Comparison of ENCODE assay signal across 8 mouse cellular contexts in the genomic region with DNA sequence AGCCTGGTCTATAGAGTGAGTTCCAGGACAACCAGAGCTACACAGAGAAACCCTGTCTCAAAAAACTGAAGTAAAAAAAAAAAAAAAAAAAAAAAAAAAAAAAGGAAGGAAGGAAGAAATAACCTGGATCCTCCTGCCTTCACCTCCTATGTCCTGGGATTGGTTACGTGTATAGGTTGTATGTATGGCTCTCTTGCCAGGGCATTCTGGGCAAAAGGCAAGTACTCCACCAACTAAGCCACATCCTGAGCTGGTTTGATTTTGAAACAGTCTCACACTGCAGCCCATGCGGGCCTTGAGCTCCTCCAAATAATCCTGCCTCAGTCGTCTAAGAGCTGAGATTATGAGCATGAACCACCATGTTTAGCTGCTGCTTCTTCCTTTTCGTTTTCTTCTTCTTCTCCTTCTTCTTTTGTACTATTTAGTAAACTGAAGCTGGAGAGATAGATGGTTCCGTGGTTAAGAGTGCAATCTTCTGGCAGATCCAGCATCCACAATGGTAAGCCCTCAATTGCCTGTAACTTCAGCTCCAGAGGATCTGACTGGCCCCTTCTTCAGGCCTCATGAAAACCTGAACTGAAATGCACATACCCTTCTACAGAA. TPM values are rescaled to one million over a fixed set of nuclear protein-coding genes. Genes with fewer than 3 reads are reported as not detected.
A peak's percentile ranks its signal among the peaks of the same experiment; 100 is the strongest.
DNase-seq lines count a peak whose midpoint lies in the region; ATAC-seq and TF ChIP-seq lines count a peak whose summit lies in the region.

No protein-coding gene starts in this region.

- peak overlapping the region; percentile 66 for H3K4me2 ChIP-seq in lung, embryonic 14.5 days
- no peak overlapping the region; the same call in 1 of the 2 replicates for H3K4me2 ChIP-seq in embryonic facial prominence, embryonic 11.5 days (ENCODE audit: low read depth, low read length)
- peak overlapping the region; percentile 80; the same call in 1 of the 2 replicates for H3K4me2 ChIP-seq in intestine, embryonic 16.5 days (ENCODE audit: low read depth, low read length)
- H3K4me2 ChIP-seq in neural tube, embryonic 15.5 days, result peak overlapping the region; percentile 73

- no peak for TF ChIP-seq CTCF in lung, embryonic 14.5 days (IDR thresholded peaks at IDR 0.05; ENCODE audit: low read depth)

- DNase-seq in lung, embryonic 14.5 days, result no peak
- no peak for DNase-seq in lung, postnatal 14 days
- DNase-seq in embryonic facial prominence, embryonic 11.5 days (ENCODE audit: low spot score), result no peak
- DNase-seq in layer of hippocampus, adult 9-11 months, result no peak
- no peak for DNase-seq in embryo, embryonic 10 days (ENCODE audit: low spot score)
- no peak for DNase-seq in testis, postnatal 10 days (ENCODE audit: low spot score)

- H3K9ac ChIP-seq in lung, embryonic 14.5 days, result peak overlapping the region; percentile 97
- no peak overlapping the region; the same call in 1 of the 2 replicates for H3K9ac ChIP-seq in embryonic facial prominence, embryonic 11.5 days (replicated peaks; ENCODE audit: low read length)
- H3K9ac ChIP-seq in intestine, embryonic 16.5 days (ENCODE audit: low read depth, low read length), result peak overlapping the region; percentile 96
- peak overlapping the region; percentile 95 for H3K9ac ChIP-seq in neural tube, embryonic 15.5 days (replicated peaks)

- H3K9me3 ChIP-seq in lung, embryonic 14.5 days (ENCODE audit: low read depth, low read length), result no peaks in the 10 kb centered on the region
- H3K9me3 ChIP-seq in embryonic facial prominence, embryonic 11.5 days (replicated peaks; ENCODE audit: control insufficient read depth, low read length), result no peaks in the 10 kb centered on the region
- H3K9me3 ChIP-seq in intestine, embryonic 16.5 days (ENCODE audit: control insufficient read depth, low read length), result no peaks in the 10 kb centered on the region
- no peaks in the 10 kb centered on the region for H3K9me3 ChIP-seq in neural tube, embryonic 15.5 days (replicated peaks)

- H3K36me3 ChIP-seq in lung, embryonic 14.5 days (ENCODE audit: insufficient read depth), result peaks cover 26% of the 10 kb centered on the region
- peaks cover 6% of the 10 kb centered on the region for H3K36me3 ChIP-seq in embryonic facial prominence, embryonic 11.5 days (replicated peaks; ENCODE audit: control insufficient read depth, insufficient read depth, low read depth, low read length)
- peaks cover 4% of the 10 kb centered on the region for H3K36me3 ChIP-seq in intestine, embryonic 16.5 days (ENCODE audit: control insufficient read depth, insufficient read depth, low read length)
- H3K36me3 ChIP-seq in neural tube, embryonic 15.5 days, result peaks cover 17% of the 10 kb centered on the region

- H3K4me1 ChIP-seq in lung, embryonic 14.5 days (ENCODE audit: insufficient read depth), result no peaks in the 10 kb centered on the region
- H3K4me1 ChIP-seq in embryonic facial prominence, embryonic 11.5 days (ENCODE audit: control insufficient read depth, insufficient read depth, low read length), result peaks cover 2% of the 10 kb centered on the region; the same call in 1 of the 2 replicates
- peaks cover 28% of the 10 kb centered on the region for H3K4me1 ChIP-seq in intestine, embryonic 16.5 days (ENCODE audit: control insufficient read depth, insufficient read depth, low read length)
- H3K4me1 ChIP-seq in neural tube, embryonic 15.5 days, result peaks cover 41% of the 10 kb centered on the region

- peaks cover 3% of the 10 kb centered on the region for H3K27me3 ChIP-seq in lung, embryonic 14.5 days (ENCODE audit: insufficient read depth, low read length)
- no peaks in the 10 kb centered on the region; the same call in 1 of the 2 replicates for H3K27me3 ChIP-seq in embryonic facial prominence, embryonic 11.5 days (ENCODE audit: control insufficient read depth, insufficient read depth, low read length)
- H3K27me3 ChIP-seq in intestine, embryonic 16.5 days (replicated peaks; ENCODE audit: control insufficient read depth, insufficient read depth, low read length), result no peaks in the 10 kb centered on the region
- H3K27me3 ChIP-seq in neural tube, embryonic 15.5 days (replicated peaks), result no peaks in the 10 kb centered on the region

- WGBS in lung, embryonic 14.5 days, result 71% methylated on average over 5 of the region's 5 CpGs
- 77% methylated on average over 5 of the region's 5 CpGs for WGBS in embryonic facial prominence, embryonic 11.5 days
- WGBS in intestine, embryonic 16.5 days, result 76% methylated on average over 5 of the region's 5 CpGs
- 83% methylated on average over 5 of the region's 5 CpGs for WGBS in neural tube, embryonic 15.5 days

- no peak overlapping the region for H3K27ac ChIP-seq in lung, embryonic 14.5 days (ENCODE audit: low read depth)
- H3K27ac ChIP-seq in embryonic facial prominence, embryonic 11.5 days (replicated peaks; ENCODE audit: low read depth, low read length), result no peak overlapping the region
- no peak overlapping the region for H3K27ac ChIP-seq in intestine, embryonic 16.5 days (ENCODE audit: low read length)
- H3K27ac ChIP-seq in neural tube, embryonic 15.5 days (replicated peaks), result peak overlapping the region; percentile 97

- H3K4me3 ChIP-seq in lung, embryonic 14.5 days (ENCODE audit: low read depth, low read length), result peak overlapping the region; percentile 93
- H3K4me3 ChIP-seq in embryonic facial prominence, embryonic 11.5 days (ENCODE audit: low read depth, low read length), result peak overlapping the region; percentile 78
- H3K4me3 ChIP-seq in intestine, embryonic 16.5 days (ENCODE audit: low read length), result peak overlapping the region; percentile 91
- H3K4me3 ChIP-seq in neural tube, embryonic 15.5 days (replicated peaks), result peak overlapping the region; percentile 94

- ATAC-seq in lung, embryonic 14.5 days (ENCODE audit: insufficient read depth), result no peak
- ATAC-seq in embryonic facial prominence, embryonic 11.5 days (replicated peaks; ENCODE audit: insufficient number of reproducible peaks, low FRiP score, low TSS enrichment, low read depth), result no peak
- ATAC-seq in intestine, embryonic 16.5 days, result no peak
- ATAC-seq in neural tube, embryonic 15.5 days (ENCODE audit: low FRiP score), result no peak

RNA-seq across cellular contexts. Expression of gene Clk2, which starts 0.9 kb away (rescaled TPM):
- 26.1 and 26.4 TPM in 2 replicates for polyA plus RNA-seq in lung, embryonic 14.5 days (2014; fragmentation: Nextera tagmentation; extraction: Ambion mirVana)
- polyA plus RNA-seq in embryonic facial prominence, embryonic 11.5 days (2014; fragmentation: Nextera tagmentation; extraction: Ambion mirVana), result 28.2 and 28.5 TPM in 2 replicates
- 17.3 and 18.0 TPM in 2 replicates for polyA plus RNA-seq in intestine, embryonic 16.5 days (2015; fragmentation: Nextera tagmentation; extraction: Ambion mirVana)
- polyA plus RNA-seq in neural tube, embryonic 15.5 days (2015; fragmentation: Nextera tagmentation; extraction: Ambion mirVana), result 20.2 and 22.5 TPM in 2 replicates

RNA-seq across cellular contexts. Expression of gene Hcn3, which starts 3.7 kb away (rescaled TPM):
- 0.47 and 0.61 TPM in 2 replicates for polyA plus RNA-seq in lung, embryonic 14.5 days (2014; fragmentation: Nextera tagmentation; extraction: Ambion mirVana)
- polyA plus RNA-seq in embryonic facial prominence, embryonic 11.5 days (2014; fragmentation: Nextera tagmentation; extraction: Ambion mirVana), result 1.2 and 2.4 TPM in 2 replicates
- 2.0 TPM in 2 replicates for polyA plus RNA-seq in intestine, embryonic 16.5 days (2015; fragmentation: Nextera tagmentation; extraction: Ambion mirVana)
- 44.8 and 59.3 TPM in 2 replicates for polyA plus RNA-seq in neural tube, embryonic 15.5 days (2015; fragmentation: Nextera tagmentation; extraction: Ambion mirVana)

RNA-seq across cellular contexts. Expression of gene Scamp3, which starts 13.5 kb away (rescaled TPM):
- polyA plus RNA-seq in lung, embryonic 14.5 days (2014; fragmentation: Nextera tagmentation; extraction: Ambion mirVana), result 90.2 and 98.9 TPM in 2 replicates
- polyA plus RNA-seq in embryonic facial prominence, embryonic 11.5 days (2014; fragmentation: Nextera tagmentation; extraction: Ambion mirVana), result 80.5 and 91.1 TPM in 2 replicates
- polyA plus RNA-seq in intestine, embryonic 16.5 days (2015; fragmentation: Nextera tagmentation; extraction: Ambion mirVana), result 141 and 142 TPM in 2 replicates
- 163 and 168 TPM in 2 replicates for polyA plus RNA-seq in neural tube, embryonic 15.5 days (2015; fragmentation: Nextera tagmentation; extraction: Ambion mirVana)

RNA-seq across cellular contexts. Expression of gene Fam189b, which starts 19.2 kb away (rescaled TPM):
- polyA plus RNA-seq in lung, embryonic 14.5 days (2014; fragmentation: Nextera tagmentation; extraction: Ambion mirVana), result 18.2 and 19.4 TPM in 2 replicates
- polyA plus RNA-seq in embryonic facial prominence, embryonic 11.5 days (2014; fragmentation: Nextera tagmentation; extraction: Ambion mirVana), result 15.3 and 19.4 TPM in 2 replicates
- polyA plus RNA-seq in intestine, embryonic 16.5 days (2015; fragmentation: Nextera tagmentation; extraction: Ambion mirVana), result 16.7 and 20.8 TPM in 2 replicates
- polyA plus RNA-seq in neural tube, embryonic 15.5 days (2015; fragmentation: Nextera tagmentation; extraction: Ambion mirVana), result 41.4 and 47.2 TPM in 2 replicates

RNA-seq across cellular contexts. Expression of gene Pklr, which starts 27.8 kb away (rescaled TPM):
- 0.08 TPM in 1 of 2 replicates, not detected in the other for polyA plus RNA-seq in lung, embryonic 14.5 days (2014; fragmentation: Nextera tagmentation; extraction: Ambion mirVana)
- polyA plus RNA-seq in embryonic facial prominence, embryonic 11.5 days (2014; fragmentation: Nextera tagmentation; extraction: Ambion mirVana), result 1.5 and 2.0 TPM in 2 replicates
- polyA plus RNA-seq in intestine, embryonic 16.5 days (2015; fragmentation: Nextera tagmentation; extraction: Ambion mirVana), result 148 and 174 TPM in 2 replicates
- 0.06 and 1.4 TPM in 2 replicates for polyA plus RNA-seq in neural tube, embryonic 15.5 days (2015; fragmentation: Nextera tagmentation; extraction: Ambion mirVana)

Comparison
In these comparisons a context has a peak if more than half of its experiments do, and no peak if none do; other contexts are left out.
1. RNA of gene Hcn3, which starts 3.7 kb away (polyA plus RNA-seq): 44.8 to 59.3 TPM in neural tube, embryonic 15.5 days; 2.0 TPM in intestine, embryonic 16.5 days, 1.2 to 2.4 TPM in embryonic facial prominence, embryonic 11.5 days and 0.47 to 0.61 TPM in lung, embryonic 14.5 days; every median in the first group is over 10 times any median in the second.
2. Peak in every context shown above with its lines, with median percentiles within 50 percentile points of each other: H3K4me3 ChIP-seq.